Mouse (Mus musculus) T-helper 1 cell (primary cell): ENCODE measurements around the gene Cbln3.

ENCODE experiments used
- in situ Hi-C: fragments of 300-600 bp; cut with MboI, MseI; formaldehyde crosslinking; loops from one replicate; pipeline ENCODE4 v1.15.1; 2025; ENCODE audit warnings: high pct_unique_total_duplicates

Cbln3 gene

DNA sequence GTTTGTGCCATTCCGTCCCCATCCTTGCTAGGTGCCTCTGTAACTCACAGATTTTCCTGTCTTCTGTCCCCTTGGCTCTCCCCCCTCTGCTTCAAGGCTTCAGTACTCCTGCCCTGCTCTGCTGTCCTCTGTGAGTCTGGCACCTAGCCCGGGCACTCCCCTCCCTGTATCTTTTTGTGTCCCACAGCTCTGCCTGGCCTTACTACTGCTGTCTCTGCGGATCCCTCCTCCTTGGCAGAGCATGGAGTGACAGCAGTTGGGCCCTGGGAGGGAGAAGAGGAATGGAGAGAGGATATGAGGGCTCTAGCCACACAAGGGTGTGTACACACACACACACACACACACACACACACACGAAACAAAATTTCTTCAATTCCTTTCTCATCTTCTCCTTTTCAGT, at the start of gene Cbln3:
Cbln3 (minus strand) TSS at position 227 of the 400 bp plus-strand sequence.
- in situ Hi-C loops = no loop called here

DNA sequence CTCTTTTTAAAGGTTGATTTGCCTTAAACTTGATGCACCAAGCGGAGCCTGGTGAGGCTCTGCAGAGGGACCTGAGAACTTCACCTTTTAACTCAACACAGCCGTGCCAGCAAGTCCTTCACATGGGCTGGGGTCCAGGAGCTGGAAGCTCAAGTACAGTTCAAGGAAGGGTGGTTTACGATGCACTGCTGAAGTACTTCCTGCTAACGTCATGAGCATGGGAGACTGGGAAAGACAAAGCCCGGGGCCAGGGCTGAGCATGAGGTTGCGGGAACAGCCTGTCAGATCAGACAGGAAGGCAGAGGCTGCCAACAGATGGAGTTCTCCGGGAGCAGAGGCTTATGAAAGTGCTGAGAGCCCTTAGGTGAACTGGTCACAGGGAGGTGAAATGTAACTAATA, 49.4 kb upstream of the Cbln3 start:
- in situ Hi-C loops = loop anchor here (10.0 kb wide), 1 partner anchor 629 kb away; no protein-coding TSS in a partner anchor

- in situ Hi-C loops = no loop called here
Measured at GRCm38 (mm10) chr14:55929263-55929997, 45.2 kb upstream of the Cbln3 start.

GRCm38 (mm10) chr14:55926847-55927246, 42.7 kb upstream of the Cbln3 start:
- in situ Hi-C loops = no loop called here

DNA sequence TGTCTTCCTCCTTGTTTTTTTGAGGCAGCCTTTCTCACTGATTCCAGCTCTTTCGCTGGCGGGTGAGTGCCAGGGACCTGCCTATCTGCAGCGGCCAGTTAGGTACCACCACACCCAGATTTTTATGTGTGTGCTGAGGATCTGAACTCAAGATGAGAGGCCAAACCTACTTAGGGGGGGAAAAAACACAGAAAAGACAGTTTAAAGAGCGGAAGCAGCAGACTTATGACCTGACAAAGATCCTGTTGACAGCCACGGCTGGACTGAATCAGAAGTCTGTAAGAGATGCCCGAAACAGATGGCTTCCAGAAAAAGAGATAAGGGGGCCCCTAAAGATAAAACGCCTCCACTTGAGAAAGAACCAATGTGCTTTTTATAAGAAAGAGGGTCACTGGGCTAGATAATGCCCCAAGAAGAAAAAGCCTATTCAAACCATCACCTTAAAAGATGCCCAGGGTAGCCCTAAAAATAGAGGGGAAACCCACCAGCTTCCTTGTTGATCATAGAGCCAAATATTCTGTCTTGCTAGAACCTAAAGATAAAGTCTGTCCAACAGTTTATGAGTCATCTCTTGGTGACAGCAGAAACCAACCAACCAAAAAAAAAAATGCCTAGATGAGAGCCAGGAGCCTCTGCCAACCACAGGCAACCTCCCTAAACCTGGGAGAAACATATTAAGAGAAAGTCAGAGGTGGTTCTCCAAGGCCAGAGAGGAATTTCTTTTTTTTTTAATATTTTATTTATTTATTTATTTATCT, 38.5 kb upstream of the Cbln3 start:
- in situ Hi-C loops = loop anchor here (5.0 kb wide), 2 partner anchors 50 to 135 kb away; partner anchors contain the start of gene Ripk3

GRCm38 (mm10) chr14:55918240-55919082, 34.3 kb upstream of the Cbln3 start:
- in situ Hi-C loops = no loop called here

- in situ Hi-C loops = no loop called here
Measured at GRCm38 (mm10) chr14:55913406-55913805, 29.2 kb upstream of the Cbln3 start.

DNA sequence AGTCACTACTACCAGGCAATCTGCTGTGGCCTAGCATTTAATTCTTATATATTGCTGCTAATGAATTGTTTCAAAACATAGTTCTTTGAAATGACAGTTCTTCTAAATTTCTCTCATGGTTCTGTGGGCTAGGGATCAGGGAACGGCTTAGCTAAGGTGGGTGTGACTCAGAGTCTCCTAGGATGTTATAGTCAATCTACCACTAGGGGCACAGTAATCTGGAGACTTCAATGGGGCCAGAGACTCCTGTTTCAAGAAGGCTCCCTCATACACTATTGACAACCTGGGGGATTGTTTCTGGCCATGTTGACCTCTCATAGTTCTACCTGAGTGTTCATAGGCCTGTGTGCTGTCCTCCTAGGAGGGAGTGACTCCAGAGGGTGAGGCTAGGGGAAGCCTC, 21.3 kb upstream of the Cbln3 start:
- in situ Hi-C loops = no loop called here

DNA sequence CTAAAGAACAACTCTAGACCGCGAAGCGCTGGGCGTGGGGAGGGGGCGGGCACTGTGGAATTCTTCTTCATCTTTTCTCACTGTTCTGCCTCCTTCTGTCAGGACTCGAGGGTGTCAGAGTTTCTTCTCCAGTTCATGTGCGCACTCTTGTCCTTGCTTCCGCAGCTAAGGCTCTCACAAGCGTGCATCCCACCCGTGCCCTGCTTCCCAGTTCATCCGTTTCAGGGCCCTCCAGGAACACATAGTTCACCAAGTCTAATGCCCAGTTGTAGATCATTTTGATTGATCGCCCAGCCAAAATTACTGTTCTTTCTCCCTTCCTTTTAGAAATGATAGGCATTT, 16.2 kb upstream of the Cbln3 start:
- in situ Hi-C loops = no loop called here

GRCm38 (mm10) chr14:55899701-55900413, 15.7 kb upstream of the Cbln3 start, which contains the start of gene Sdr39u1:
Sdr39u1 (minus strand) TSS chr14:55900293.
- in situ Hi-C loops = no loop called here

GRCm38 (mm10) chr14:55898947-55899346, 14.8 kb upstream of the Cbln3 start:
- in situ Hi-C loops = no loop called here

- in situ Hi-C loops = no loop called here
Measured at GRCm38 (mm10) chr14:55897671-55898070, 13.5 kb upstream of the Cbln3 start.

- in situ Hi-C loops = no loop called here
Measured at GRCm38 (mm10) chr14:55886571-55887382, 2.6 kb upstream of the Cbln3 start.

GRCm38 (mm10) chr14:55885791-55886271, 1.6 kb upstream of the Cbln3 start:
- in situ Hi-C loops = no loop called here

GRCm38 (mm10) chr14:55885114-55885790, 1.1 kb upstream of the Cbln3 start:
- in situ Hi-C loops = no loop called here

DNA sequence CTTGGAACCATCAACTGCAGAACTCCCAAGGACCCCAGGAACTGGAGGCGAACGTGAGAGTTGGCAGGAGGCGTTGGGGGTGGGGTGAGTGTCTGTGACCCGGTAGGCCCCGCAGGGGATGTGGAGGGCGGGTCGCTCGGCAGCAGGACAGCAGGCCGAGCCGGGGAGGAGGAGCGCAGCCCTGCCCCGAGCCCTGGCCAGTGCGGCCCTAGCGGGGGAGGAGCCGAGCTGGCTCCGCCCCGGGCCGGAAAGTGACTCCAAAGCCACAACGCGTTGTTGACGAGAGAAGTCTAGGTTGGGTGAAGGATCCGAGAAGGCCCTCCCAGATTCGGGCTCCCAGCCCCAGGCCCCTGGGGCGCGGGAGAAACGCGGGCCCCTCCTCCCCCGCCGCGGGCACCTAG, 521 bp upstream of the Cbln3 start, which contains the start of gene Khnyn:
Khnyn (plus strand) TSS at position 235 of the 401 bp plus-strand sequence.
- in situ Hi-C loops = no loop called here

GRCm38 (mm10) chr14:55883663-55884062, 529 bp downstream of the Cbln3 start:
- in situ Hi-C loops = no loop called here

GRCm38 (mm10) chr14:55883149-55883661, 987 bp downstream of the Cbln3 start:
- in situ Hi-C loops = no loop called here

GRCm38 (mm10) chr14:55882171-55882641, 2.0 kb downstream of the Cbln3 start:
- in situ Hi-C loops = no loop called here
